Mouse (Mus musculus) heart, postnatal 0 days (tissue): ENCODE results near the gene 4930438A08Rik. TPM values are rescaled to one million over a fixed set of nuclear protein-coding genes. Genes with fewer than 3 reads are reported as not detected.

ENCODE experiments used
- ATAC-seq: fragments of 200-750 bp; cut with Nextera tagmentation; 2 replicates; pipeline ENCODE4 v1.8.0; 2017; ENCODE audit warnings: low read depth, moderate number of reproducible peaks, moderate library complexity; ENCODE audit not compliant: insufficient read depth
- DNase-seq: peaks from one replicate; pipeline ENCODE4 v3.0.0-alpha.2; 2016; ENCODE audit warnings: low spot score
- H3K27ac ChIP-seq: fragments of 300-500 bp; sonication (generic); 2 replicates; pipeline ENCODE4 v1.5.1; 2014; ENCODE audit warnings: low read depth, mild to moderate bottlenecking
- H3K27me3 ChIP-seq: fragments of 300-500 bp; sonication (generic); 2 replicates; pipeline ENCODE4 v1.6.1; 2014; ENCODE audit warnings: low read length, mixed read lengths; ENCODE audit not compliant: control insufficient read depth, insufficient read depth
- H3K36me3 ChIP-seq: fragments of 300-500 bp; sonication (generic); replicated peaks from 2 replicates; pipeline ENCODE4 v1.6.1; 2014; ENCODE audit warnings: low read length, mixed read lengths; ENCODE audit not compliant: control insufficient read depth, insufficient read depth
- H3K4me1 ChIP-seq: fragments of 300-500 bp; sonication (generic); 2 replicates; pipeline ENCODE4 v1.6.1; 2014; ENCODE audit warnings: antibody characterized with exemption; ENCODE audit not compliant: control insufficient read depth, insufficient read depth
- H3K4me2 ChIP-seq: fragments of 300-500 bp; sonication (generic); 2 replicates; pipeline ENCODE4 v1.6.1; 2014; ENCODE audit warnings: low read depth, mild to moderate bottlenecking, low read length, moderate library complexity
- H3K4me3 ChIP-seq: fragments of 300-500 bp; sonication (generic); 2 replicates; pipeline ENCODE4 v1.5.1; 2014; ENCODE audit warnings: low read depth, low read length
- H3K9ac ChIP-seq: fragments of 300-500 bp; sonication (generic); replicated peaks from 2 replicates; pipeline ENCODE4 v1.6.1; 2014; ENCODE audit warnings: low read depth, low read length, mixed read lengths
- H3K9me3 ChIP-seq: fragments of 300-500 bp; sonication (generic); replicated peaks from 2 replicates; pipeline ENCODE4 v1.6.1; 2016; ENCODE audit warnings: low read length; ENCODE audit not compliant: control insufficient read depth
- CTCF ChIP-seq: IDR thresholded peaks from 2 replicates; pipeline ENCODE4 v1.5.1; 2016; ENCODE audit warnings: antibody characterized with exemption, control low read depth, low read depth
- EP300 ChIP-seq: IDR thresholded peaks from 2 replicates; pipeline ENCODE4 v1.6.1; 2016; ENCODE audit warnings: antibody characterized with exemption, low read depth
- WGBS: fragments of 180-500 bp; shearing (Covaris S2); extraction: QIAGEN DNeasy Blood & Tissue Kit; methylation state at CpG from one replicate; pipeline ENCODE4 v1.1.7; 2014; 5-methylcytosine and 5-hydroxymethylcytosine counted together
- polyA plus RNA-seq: library from polyadenylated mRNA; unstranded; fragments of >200 nt; fragmentation: Nextera tagmentation; extraction: Ambion mirVana; gene quantifications from 2 replicates; pipeline ENCODE4 v1.2.1, GENCODE M21; 2015
- total RNA-seq: library from RNA; depleted of rRNA; stranded (reverse); fragments of >200 nt; gene quantifications from 2 replicates; pipeline ENCODE4 v1.2.3, GENCODE M21; 2014; ENCODE audit warnings: low replicate concordance

4930438A08Rik gene
- total and polyA plus RNA-seq, 2 experiments from 2014 or later: not detected

- Histone ChIP-seq H3K9ac (no peak overlapping the region), H3K4me3 (no peak overlapping the region), H3K9me3 (no peaks in the 10 kb centered on the region), H3K4me2 (no peak overlapping the region), H3K27ac (no peak overlapping the region), H3K27me3 (no peaks in the 10 kb centered on the region), H3K4me1 (peaks cover 11% of the 10 kb centered on the region), H3K36me3 (peaks cover 46% of the 10 kb centered on the region)
- DNase-seq (no peak), ATAC-seq (no peak)
- WGBS: 72% methylated on average over 28 of the region's 28 CpGs
- TF ChIP-seq EP300 (no peak), CTCF (no peak)
These were observed 42.3 kb downstream of the 4930438A08Rik start for GRCm38 (mm10) chr11:58316768-58317390.

- peak; percentile 99 for ATAC-seq
- TF ChIP-seq CTCF: no peak
- TF ChIP-seq EP300: no peak
These were observed 48.4 kb downstream of the 4930438A08Rik start for GRCm38 (mm10) chr11:58322824-58323569.

GRCm38 (mm10) chr11:58323570-58324340 is 49.2 kb downstream of the 4930438A08Rik start:
- DNase-seq (peak; percentile 32), ATAC-seq (peak; percentile 5; the same call in 1 of the 2 replicates)
- H3K9ac ChIP-seq: peak overlapping the region; percentile 73
- WGBS: 13% methylated on average over 24 of the region's 24 CpGs
- peak overlapping the region; percentile 67 for H3K4me3 ChIP-seq
- H3K4me1 ChIP-seq: peaks cover 19% of the 10 kb centered on the region
- no peaks in the 10 kb centered on the region for H3K27me3 ChIP-seq
- H3K36me3 ChIP-seq: peaks cover 33% of the 10 kb centered on the region
- H3K9me3 ChIP-seq: peaks cover 3% of the 10 kb centered on the region; the same call in 1 of the 2 replicates
- TF ChIP-seq CTCF: no peak
- no peak for TF ChIP-seq EP300
- H3K27ac ChIP-seq: peak overlapping the region; percentile 97
- peak overlapping the region; percentile 85 for H3K4me2 ChIP-seq

More at GRCm38 (mm10) chr11:58322824-58323569, 48.4 kb downstream of the 4930438A08Rik start:
- Histone ChIP-seq H3K4me3 (peak overlapping the region; percentile 67), H3K27me3 (no peaks in the 10 kb centered on the region), H3K4me1 (peaks cover 19% of the 10 kb centered on the region), H3K4me2 (peak overlapping the region; percentile 85), H3K36me3 (peaks cover 40% of the 10 kb centered on the region), H3K9me3 (peaks cover 3% of the 10 kb centered on the region; the same call in 1 of the 2 replicates), H3K27ac (peak overlapping the region; percentile 97), H3K9ac (peak overlapping the region; percentile 73)
- DNase-seq: peak; percentile 97
- under 1% methylated on average over 63 of the region's 63 CpGs for WGBS

- ATAC-seq (no peak), DNase-seq (no peak)
- TF ChIP-seq EP300: no peak
- no peak for TF ChIP-seq CTCF
- Histone ChIP-seq H3K27me3 (no peaks in the 10 kb centered on the region), H3K9ac (no peak overlapping the region), H3K4me3 (no peak overlapping the region), H3K4me2 (no peak overlapping the region), H3K9me3 (peaks cover 3% of the 10 kb centered on the region; the same call in 1 of the 2 replicates), H3K36me3 (peaks cover 26% of the 10 kb centered on the region), H3K27ac (no peak overlapping the region), H3K4me1 (peaks cover 27% of the 10 kb centered on the region)
- 79% methylated on average over 3 of the region's 3 CpGs for WGBS
These were observed 50.1 kb downstream of the 4930438A08Rik start for GRCm38 (mm10) chr11:58324614-58325229.

- peaks cover 16% of the 10 kb centered on the region for H3K36me3 ChIP-seq
- H3K9me3 ChIP-seq: peaks cover 3% of the 10 kb centered on the region; the same call in 1 of the 2 replicates
- no peak overlapping the region for H3K9ac ChIP-seq
- WGBS: 95% methylated on average over 3 of the region's 3 CpGs
- DNase-seq: no peak
- no peaks in the 10 kb centered on the region for H3K27me3 ChIP-seq
- no peak overlapping the region for H3K4me2 ChIP-seq
- TF ChIP-seq EP300 (no peak), CTCF (0 out of 2 replicates have a peak, but pooled peaks have one; percentile 3)
- no peak for ATAC-seq
- no peak overlapping the region for H3K4me3 ChIP-seq
- H3K27ac ChIP-seq: no peak overlapping the region
- peaks cover 24% of the 10 kb centered on the region for H3K4me1 ChIP-seq
These were observed 52.2 kb downstream of the 4930438A08Rik start for GRCm38 (mm10) chr11:58326781-58327180.
